Mouse (Mus musculus): ENCODE measurements around the gene Grid1. TPM values are rescaled to one million over a fixed set of nuclear protein-coding genes. Genes with fewer than 3 reads are reported as not detected.

The Grid1 gene
- 0.57 and 0.92 TPM in 2 replicates for polyA plus RNA-seq (2015; fragmentation: Nextera tagmentation; extraction: Ambion mirVana)

DNA sequence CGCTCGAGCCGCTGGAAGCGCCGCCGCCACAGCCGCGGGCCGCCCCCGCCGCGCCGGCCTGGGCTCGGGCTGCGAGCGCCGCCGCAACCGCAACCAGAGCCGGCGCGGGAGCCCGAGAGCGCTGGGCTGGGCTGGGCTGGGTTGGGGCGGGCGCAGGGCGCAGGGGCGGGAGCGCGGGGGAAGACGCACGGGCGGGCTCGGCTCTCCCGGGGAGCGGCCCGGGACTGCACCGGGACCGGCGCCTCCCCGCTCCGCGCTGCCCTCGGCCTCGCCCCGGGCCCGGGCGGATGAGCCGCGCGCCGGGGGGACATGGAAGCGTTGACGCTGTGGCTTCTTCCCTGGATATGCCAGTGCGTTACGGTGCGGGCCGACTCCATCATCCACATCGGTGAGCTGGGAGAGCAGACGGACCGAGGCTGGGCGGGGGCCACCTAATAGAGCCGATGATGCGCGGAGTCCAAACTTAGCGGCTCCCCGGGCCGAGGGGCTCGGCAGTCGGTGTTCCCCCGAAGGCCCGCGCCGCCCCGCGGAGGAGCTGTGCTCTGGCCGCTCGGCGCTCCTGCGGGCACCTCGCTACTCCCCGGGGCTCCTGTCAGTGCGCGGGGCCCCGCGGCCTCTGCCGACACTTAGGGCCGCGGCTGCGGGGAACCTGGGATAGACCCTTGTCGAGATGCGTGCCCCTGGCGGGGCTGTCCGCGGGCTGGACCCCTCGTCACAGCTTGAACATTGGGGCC is at the start of gene Grid1:
Gene Grid1, plus strand, starts transcription at position 190 of the 734 bp plus-strand sequence.
- peak; percentile 72; the same call in 1 of the 2 replicates for ATAC-seq (ENCODE audit: insufficient read depth, low FRiP score)
- H3K4me3 ChIP-seq (replicated peaks; ENCODE audit: low read length): peak within 1 kb of the TSS; percentile 54
- WGBS: under 1% methylated on average over 83 of the region's 96 CpGs

GRCm38 (mm10) chr14:34770467-34770866 is 49.4 kb upstream of the Grid1 start:
- no peak overlapping the region for H3K4me3 ChIP-seq (replicated peaks; ENCODE audit: low read length)
- no peaks in the 10 kb centered on the region for H3K4me1 ChIP-seq (ENCODE audit: control insufficient read depth, insufficient read depth, low read length)
- H3K27ac ChIP-seq (ENCODE audit: low read length): no peak overlapping the region
- no peak overlapping the region for H3K4me2 ChIP-seq (ENCODE audit: low read depth, low read length)
- ATAC-seq (ENCODE audit: insufficient read depth, low FRiP score): no peak
- H3K27me3 ChIP-seq (ENCODE audit: control insufficient read depth, insufficient read depth, low read length): no peaks in the 10 kb centered on the region
- no peaks in the 10 kb centered on the region for H3K9me3 ChIP-seq (replicated peaks; ENCODE audit: control insufficient read depth, low read length)
- H3K9ac ChIP-seq (ENCODE audit: low read length): no peak overlapping the region
- WGBS: 72% methylated on average over 6 of the region's 6 CpGs
- H3K36me3 ChIP-seq (ENCODE audit: control insufficient read depth, insufficient read depth, low read length): no peaks in the 10 kb centered on the region

More for the DNA sequence above, at the start of gene Grid1:
- H3K9me3 ChIP-seq (replicated peaks; ENCODE audit: control insufficient read depth, low read length): no peaks in the 10 kb centered on the region
- peak within 1 kb of the TSS; percentile 75 for H3K4me2 ChIP-seq (ENCODE audit: low read depth, low read length)
- peaks cover 5% of the 10 kb centered on the region; the same call in 1 of the 2 replicates for H3K4me1 ChIP-seq (ENCODE audit: control insufficient read depth, insufficient read depth, low read length)
- peak within 1 kb of the TSS; percentile 68 for H3K9ac ChIP-seq (ENCODE audit: low read length)
- H3K36me3 ChIP-seq (ENCODE audit: control insufficient read depth, insufficient read depth, low read length): no peaks in the 10 kb centered on the region
- no peak within 1 kb of the TSS for H3K27ac ChIP-seq (ENCODE audit: low read length)
- H3K27me3 ChIP-seq (ENCODE audit: control insufficient read depth, insufficient read depth, low read length): peaks cover 82% of the 10 kb centered on the region

DNA sequence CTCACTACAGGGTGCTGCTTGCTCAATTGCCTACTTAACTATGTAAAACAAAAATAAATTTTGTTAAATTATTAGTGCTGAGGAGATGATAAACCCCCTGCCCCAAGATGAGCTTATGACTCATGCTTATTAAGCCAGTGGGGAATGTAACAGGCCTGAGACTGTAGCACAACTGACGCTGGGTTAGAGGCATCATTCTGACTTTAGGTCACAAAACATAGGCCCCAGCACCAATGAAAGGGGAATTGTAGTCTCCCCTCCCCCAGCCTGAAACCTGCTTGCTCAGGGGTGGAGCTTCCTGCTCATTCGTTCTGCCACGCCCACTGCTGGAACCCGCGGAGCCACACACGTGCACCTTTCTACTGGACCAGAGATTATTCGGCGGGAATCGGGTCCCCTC is 48.3 kb upstream of the Grid1 start:
- no peak overlapping the region for H3K4me2 ChIP-seq (ENCODE audit: low read depth, low read length)
- H3K9ac ChIP-seq (ENCODE audit: low read length): no peak overlapping the region
- no peaks in the 10 kb centered on the region for H3K36me3 ChIP-seq (ENCODE audit: control insufficient read depth, insufficient read depth, low read length)
- H3K4me1 ChIP-seq (ENCODE audit: control insufficient read depth, insufficient read depth, low read length): no peaks in the 10 kb centered on the region
- no peaks in the 10 kb centered on the region for H3K27me3 ChIP-seq (ENCODE audit: control insufficient read depth, insufficient read depth, low read length)
- H3K27ac ChIP-seq (ENCODE audit: low read length): no peak overlapping the region
- WGBS: 39% methylated on average over 9 of the region's 9 CpGs
- no peak for ATAC-seq (ENCODE audit: insufficient read depth, low FRiP score)
- no peaks in the 10 kb centered on the region for H3K9me3 ChIP-seq (replicated peaks; ENCODE audit: control insufficient read depth, low read length)
- no peak overlapping the region for H3K4me3 ChIP-seq (replicated peaks; ENCODE audit: low read length)

DNA sequence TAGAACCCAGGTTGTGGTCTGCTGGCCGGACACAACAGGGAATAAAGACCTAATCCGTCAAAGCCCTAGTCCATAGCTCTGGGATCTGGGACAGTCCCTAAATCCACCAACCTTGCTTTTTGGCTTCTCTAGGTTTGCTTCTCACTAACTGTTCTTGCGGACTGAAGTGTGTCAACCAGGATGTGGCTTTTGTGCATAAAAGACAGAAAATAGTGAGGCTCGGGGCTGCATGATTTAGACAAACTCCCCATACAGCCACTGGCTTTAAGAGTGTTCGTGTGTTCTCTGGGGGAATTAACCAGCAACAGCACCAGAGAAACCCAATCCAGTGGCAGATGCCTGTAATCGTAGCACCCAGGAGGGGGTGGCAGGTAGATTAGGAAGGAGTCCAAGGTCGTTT is 47.8 kb upstream of the Grid1 start:
- Histone ChIP-seq H3K9me3 (replicated peaks; ENCODE audit: control insufficient read depth, low read length) (no peaks in the 10 kb centered on the region), H3K4me3 (replicated peaks; ENCODE audit: low read length) (no peak overlapping the region), H3K27ac (ENCODE audit: low read length) (no peak overlapping the region), H3K4me1 (ENCODE audit: control insufficient read depth, insufficient read depth, low read length) (no peaks in the 10 kb centered on the region), H3K36me3 (ENCODE audit: control insufficient read depth, insufficient read depth, low read length) (no peaks in the 10 kb centered on the region), H3K27me3 (ENCODE audit: control insufficient read depth, insufficient read depth, low read length) (no peaks in the 10 kb centered on the region), H3K9ac (ENCODE audit: low read length) (no peak overlapping the region), H3K4me2 (ENCODE audit: low read depth, low read length) (no peak overlapping the region)
- WGBS: 65% methylated on average over 7 of the region's 7 CpGs
- ATAC-seq (ENCODE audit: insufficient read depth, low FRiP score): no peak

DNA sequence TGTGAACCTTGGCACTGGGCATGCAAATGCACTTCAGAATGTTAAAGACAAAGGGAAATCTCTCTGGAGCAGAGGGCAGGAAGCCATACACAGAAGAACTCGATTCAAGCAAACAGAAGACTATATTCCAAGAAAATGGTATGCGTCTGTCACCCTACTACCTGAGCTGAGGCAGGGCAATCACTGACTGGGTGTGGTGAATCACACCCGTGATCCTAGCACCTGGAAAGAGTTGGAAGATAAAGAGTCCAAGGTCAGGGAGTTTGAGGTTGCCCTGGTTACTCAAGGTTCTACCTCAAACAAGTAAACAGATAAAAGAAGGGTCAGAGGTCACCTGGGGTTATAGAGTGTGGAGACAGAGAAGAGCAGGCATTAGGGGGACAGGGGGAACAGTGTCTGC is 46.2 kb upstream of the Grid1 start:
- H3K27ac ChIP-seq (ENCODE audit: low read length): no peak overlapping the region
- WGBS: 59% methylated on average over 3 of the region's 3 CpGs
- H3K4me2 ChIP-seq (ENCODE audit: low read depth, low read length): no peak overlapping the region
- no peak overlapping the region for H3K4me3 ChIP-seq (replicated peaks; ENCODE audit: low read length)
- no peaks in the 10 kb centered on the region for H3K9me3 ChIP-seq (replicated peaks; ENCODE audit: control insufficient read depth, low read length)
- H3K36me3 ChIP-seq (ENCODE audit: control insufficient read depth, insufficient read depth, low read length): no peaks in the 10 kb centered on the region
- no peaks in the 10 kb centered on the region for H3K4me1 ChIP-seq (ENCODE audit: control insufficient read depth, insufficient read depth, low read length)
- no peak overlapping the region for H3K9ac ChIP-seq (ENCODE audit: low read length)
- no peak for ATAC-seq (ENCODE audit: insufficient read depth, low FRiP score)
- H3K27me3 ChIP-seq (ENCODE audit: control insufficient read depth, insufficient read depth, low read length): no peaks in the 10 kb centered on the region

DNA sequence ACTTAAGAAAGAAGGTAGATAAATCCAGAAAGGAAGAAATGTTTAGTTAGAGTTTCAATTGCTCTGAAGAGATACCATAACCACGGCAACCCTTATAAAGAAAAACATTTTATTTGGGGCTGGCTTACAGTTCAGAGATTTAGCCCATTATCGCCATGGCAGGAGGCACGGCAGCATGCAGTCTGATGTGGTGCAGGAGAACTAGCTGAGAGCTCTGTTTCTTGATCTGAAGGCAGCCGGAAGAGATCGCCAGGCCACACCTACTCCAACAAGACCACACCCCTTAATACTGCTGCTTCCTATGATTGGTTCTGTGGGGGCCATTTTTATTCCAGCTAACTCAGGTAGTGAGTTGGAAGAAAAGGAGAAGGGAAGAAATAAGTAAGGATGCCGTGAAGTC is 45.7 kb upstream of the Grid1 start:
- WGBS: 73% methylated on average over 6 of the region's 6 CpGs
- ATAC-seq (ENCODE audit: insufficient read depth, low FRiP score): no peak
- H3K27me3 ChIP-seq (ENCODE audit: control insufficient read depth, insufficient read depth, low read length): no peaks in the 10 kb centered on the region

GRCm38 (mm10) chr14:34776719-34777385 is 43.1 kb upstream of the Grid1 start:
- Histone ChIP-seq H3K27me3 (ENCODE audit: control insufficient read depth, insufficient read depth, low read length) (no peaks in the 10 kb centered on the region), H3K9ac (ENCODE audit: low read length) (no peak overlapping the region), H3K4me2 (ENCODE audit: low read depth, low read length) (no peak overlapping the region), H3K36me3 (ENCODE audit: control insufficient read depth, insufficient read depth, low read length) (no peaks in the 10 kb centered on the region), H3K27ac (ENCODE audit: low read length) (no peak overlapping the region), H3K4me1 (ENCODE audit: control insufficient read depth, insufficient read depth, low read length) (no peaks in the 10 kb centered on the region), H3K9me3 (replicated peaks; ENCODE audit: control insufficient read depth, low read length) (no peaks in the 10 kb centered on the region), H3K4me3 (replicated peaks; ENCODE audit: low read length) (no peak overlapping the region)
- ATAC-seq (ENCODE audit: insufficient read depth, low FRiP score): no peak
- WGBS: 86% methylated on average over 12 of the region's 12 CpGs

More for the DNA sequence above, 45.7 kb upstream of the Grid1 start:
- no peak overlapping the region for H3K27ac ChIP-seq (ENCODE audit: low read length)
- H3K9me3 ChIP-seq (replicated peaks; ENCODE audit: control insufficient read depth, low read length): no peaks in the 10 kb centered on the region
- no peak overlapping the region for H3K4me2 ChIP-seq (ENCODE audit: low read depth, low read length)
- no peaks in the 10 kb centered on the region for H3K4me1 ChIP-seq (ENCODE audit: control insufficient read depth, insufficient read depth, low read length)
- H3K4me3 ChIP-seq (replicated peaks; ENCODE audit: low read length): no peak overlapping the region
- no peak overlapping the region for H3K9ac ChIP-seq (ENCODE audit: low read length)
- no peaks in the 10 kb centered on the region for H3K36me3 ChIP-seq (ENCODE audit: control insufficient read depth, insufficient read depth, low read length)

GRCm38 (mm10) chr14:34777810-34778209 is 42.1 kb upstream of the Grid1 start:
- 18% methylated on average over 10 of the region's 10 CpGs for WGBS
- no peak overlapping the region for H3K4me3 ChIP-seq (replicated peaks; ENCODE audit: low read length)
- no peak overlapping the region for H3K4me2 ChIP-seq (ENCODE audit: low read depth, low read length)
- no peaks in the 10 kb centered on the region for H3K27me3 ChIP-seq (ENCODE audit: control insufficient read depth, insufficient read depth, low read length)
- no peak overlapping the region for H3K9ac ChIP-seq (ENCODE audit: low read length)
- H3K27ac ChIP-seq (ENCODE audit: low read length): no peak overlapping the region
- no peaks in the 10 kb centered on the region for H3K36me3 ChIP-seq (ENCODE audit: control insufficient read depth, insufficient read depth, low read length)
- no peaks in the 10 kb centered on the region for H3K4me1 ChIP-seq (ENCODE audit: control insufficient read depth, insufficient read depth, low read length)
- H3K9me3 ChIP-seq (replicated peaks; ENCODE audit: control insufficient read depth, low read length): no peaks in the 10 kb centered on the region
- ATAC-seq (ENCODE audit: insufficient read depth, low FRiP score): no peak; the same call in 1 of the 2 replicates

DNA sequence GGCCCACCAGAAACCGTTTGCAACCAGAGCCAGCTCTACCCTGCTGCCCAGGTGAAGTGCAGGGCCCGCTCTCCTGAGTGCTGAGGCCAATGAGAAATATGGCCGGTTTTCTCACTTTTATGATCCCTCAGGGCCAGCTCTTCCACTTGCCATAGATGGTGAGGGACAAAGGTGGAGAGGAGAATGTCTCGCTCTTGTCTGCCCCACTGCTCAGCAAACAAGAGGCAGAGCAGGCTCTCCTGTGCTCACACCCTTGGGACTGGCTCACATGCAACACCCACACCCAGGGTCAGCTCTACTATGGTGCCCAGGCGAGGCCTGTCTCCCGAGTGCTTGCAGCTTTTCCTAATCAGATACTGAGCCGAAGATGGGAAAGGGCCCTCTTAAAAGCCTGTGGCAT is 41.1 kb upstream of the Grid1 start:
- Histone ChIP-seq H3K27ac (ENCODE audit: low read length) (no peak overlapping the region), H3K27me3 (ENCODE audit: control insufficient read depth, insufficient read depth, low read length) (no peaks in the 10 kb centered on the region), H3K36me3 (ENCODE audit: control insufficient read depth, insufficient read depth, low read length) (no peaks in the 10 kb centered on the region), H3K4me2 (ENCODE audit: low read depth, low read length) (no peak overlapping the region), H3K9ac (ENCODE audit: low read length) (no peak overlapping the region), H3K4me1 (ENCODE audit: control insufficient read depth, insufficient read depth, low read length) (no peaks in the 10 kb centered on the region), H3K4me3 (replicated peaks; ENCODE audit: low read length) (no peak overlapping the region), H3K9me3 (replicated peaks; ENCODE audit: control insufficient read depth, low read length) (no peaks in the 10 kb centered on the region)
- WGBS: 77% methylated on average over 7 of the region's 7 CpGs
- ATAC-seq (ENCODE audit: insufficient read depth, low FRiP score): no peak

Measured in stomach, embryonic 16.5 days (tissue).